Mouse (Mus musculus): ENCODE measurements around the gene Txk. TPM values are rescaled to one million over a fixed set of nuclear protein-coding genes. Genes with fewer than 3 reads are reported as not detected.

Txk gene
- polyA plus RNA-seq, 1 experiment from 2014 or later = not detected

GRCm38 (mm10) chr5:72746461-72746860 lies 6.1 kb downstream of the Txk start:
- 89% methylated on average over 4 of the region's 4 CpGs for WGBS
- Histone ChIP-seq H3K27me3 (ENCODE audit: control insufficient read depth, insufficient read depth, low read length) (no peaks in the 10 kb centered on the region), H3K4me2 (no peak overlapping the region)

GRCm38 (mm10) chr5:72743103-72743502 lies 9.5 kb downstream of the Txk start:
- no peak for DNase-seq (ENCODE audit: low spot score, missing footprints)
- Histone ChIP-seq H3K4me1 (ENCODE audit: control insufficient read depth, insufficient read depth, low read length) (no peaks in the 10 kb centered on the region), H3K27ac (ENCODE audit: low read depth, low read length) (no peak overlapping the region), H3K36me3 (ENCODE audit: control insufficient read depth, insufficient read depth, low read length) (no peaks in the 10 kb centered on the region), H3K4me3 (ENCODE audit: low read depth, low read length) (no peak overlapping the region), H3K9ac (ENCODE audit: low read length) (no peak overlapping the region), H3K9me3 (ENCODE audit: control insufficient read depth, low read length) (no peaks in the 10 kb centered on the region), H3K4me2 (no peak overlapping the region), H3K27me3 (ENCODE audit: control insufficient read depth, insufficient read depth, low read length) (no peaks in the 10 kb centered on the region)
- 92% methylated on average over 6 of the region's 6 CpGs for WGBS
- ATAC-seq (ENCODE audit: low FRiP score) = no peak

More at GRCm38 (mm10) chr5:72746461-72746860, 6.1 kb downstream of the Txk start:
- no peak for DNase-seq (ENCODE audit: low spot score, missing footprints)
- no peak for ATAC-seq (ENCODE audit: low FRiP score)
- Histone ChIP-seq H3K4me1 (ENCODE audit: control insufficient read depth, insufficient read depth, low read length) (no peaks in the 10 kb centered on the region), H3K9me3 (ENCODE audit: control insufficient read depth, low read length) (no peaks in the 10 kb centered on the region), H3K36me3 (ENCODE audit: control insufficient read depth, insufficient read depth, low read length) (no peaks in the 10 kb centered on the region), H3K27ac (ENCODE audit: low read depth, low read length) (no peak overlapping the region), H3K4me3 (ENCODE audit: low read depth, low read length) (no peak overlapping the region), H3K9ac (ENCODE audit: low read length) (no peak overlapping the region)

- H3K36me3 ChIP-seq (ENCODE audit: control insufficient read depth, insufficient read depth, low read length) = no peaks in the 10 kb centered on the region
- no peak overlapping the region for H3K4me3 ChIP-seq (ENCODE audit: low read depth, low read length)
- H3K4me1 ChIP-seq (ENCODE audit: control insufficient read depth, insufficient read depth, low read length) = no peaks in the 10 kb centered on the region
- DNase-seq (ENCODE audit: low spot score, missing footprints) (no peak), ATAC-seq (ENCODE audit: low FRiP score) (no peak)
- no peak overlapping the region for H3K9ac ChIP-seq (ENCODE audit: low read length)
- WGBS = 76% methylated on average over 7 of the region's 7 CpGs
- no peak overlapping the region for H3K27ac ChIP-seq (ENCODE audit: low read depth, low read length)
- H3K4me2 ChIP-seq = no peak overlapping the region
- no peaks in the 10 kb centered on the region for H3K9me3 ChIP-seq (ENCODE audit: control insufficient read depth, low read length)
- no peaks in the 10 kb centered on the region for H3K27me3 ChIP-seq (ENCODE audit: control insufficient read depth, insufficient read depth, low read length)
These were observed 15.7 kb downstream of the Txk start for GRCm38 (mm10) chr5:72736868-72737267.

- Histone ChIP-seq H3K9me3 (ENCODE audit: control insufficient read depth, low read length) (no peaks in the 10 kb centered on the region), H3K27me3 (ENCODE audit: control insufficient read depth, insufficient read depth, low read length) (no peaks in the 10 kb centered on the region), H3K36me3 (ENCODE audit: control insufficient read depth, insufficient read depth, low read length) (no peaks in the 10 kb centered on the region), H3K4me2 (no peak overlapping the region), H3K4me1 (ENCODE audit: control insufficient read depth, insufficient read depth, low read length) (no peaks in the 10 kb centered on the region), H3K27ac (ENCODE audit: low read depth, low read length) (no peak overlapping the region), H3K9ac (ENCODE audit: low read length) (no peak overlapping the region), H3K4me3 (ENCODE audit: low read depth, low read length) (no peak overlapping the region)
- WGBS = 83% methylated on average over 8 of the region's 8 CpGs
- no peak for DNase-seq (ENCODE audit: low spot score, missing footprints)
- ATAC-seq (ENCODE audit: low FRiP score) = no peak
These were observed 16.1 kb downstream of the Txk start for GRCm38 (mm10) chr5:72736437-72736836.

GRCm38 (mm10) chr5:72735763-72736162 lies 16.8 kb downstream of the Txk start:
- H3K4me1 ChIP-seq (ENCODE audit: control insufficient read depth, insufficient read depth, low read length) = no peaks in the 10 kb centered on the region
- DNase-seq (ENCODE audit: low spot score, missing footprints) (no peak), ATAC-seq (ENCODE audit: low FRiP score) (no peak)
- no peak overlapping the region for H3K4me2 ChIP-seq
- no peak overlapping the region for H3K27ac ChIP-seq (ENCODE audit: low read depth, low read length)
- WGBS = 77% methylated on average over 7 of the region's 7 CpGs
- no peak overlapping the region for H3K4me3 ChIP-seq (ENCODE audit: low read depth, low read length)
- H3K9me3 ChIP-seq (ENCODE audit: control insufficient read depth, low read length) = no peaks in the 10 kb centered on the region
- no peaks in the 10 kb centered on the region for H3K36me3 ChIP-seq (ENCODE audit: control insufficient read depth, insufficient read depth, low read length)
- H3K27me3 ChIP-seq (ENCODE audit: control insufficient read depth, insufficient read depth, low read length) = no peaks in the 10 kb centered on the region
- no peak overlapping the region for H3K9ac ChIP-seq (ENCODE audit: low read length)

- no peak for DNase-seq (ENCODE audit: low spot score, missing footprints)
- Histone ChIP-seq H3K36me3 (ENCODE audit: control insufficient read depth, insufficient read depth, low read length) (no peaks in the 10 kb centered on the region), H3K27ac (ENCODE audit: low read depth, low read length) (no peak overlapping the region), H3K4me2 (no peak overlapping the region), H3K9ac (ENCODE audit: low read length) (no peak overlapping the region), H3K27me3 (ENCODE audit: control insufficient read depth, insufficient read depth, low read length) (no peaks in the 10 kb centered on the region), H3K4me1 (ENCODE audit: control insufficient read depth, insufficient read depth, low read length) (no peaks in the 10 kb centered on the region), H3K4me3 (ENCODE audit: low read depth, low read length) (no peak overlapping the region), H3K9me3 (ENCODE audit: control insufficient read depth, low read length) (no peaks in the 10 kb centered on the region)
- ATAC-seq (ENCODE audit: low FRiP score) = no peak
- 83% methylated on average over 1 of the region's 1 CpGs for WGBS
These were observed 19.7 kb downstream of the Txk start for GRCm38 (mm10) chr5:72732885-72733284.

- Histone ChIP-seq H3K9me3 (ENCODE audit: control insufficient read depth, low read length) (no peaks in the 10 kb centered on the region), H3K4me1 (ENCODE audit: control insufficient read depth, insufficient read depth, low read length) (no peaks in the 10 kb centered on the region), H3K4me2 (no peak overlapping the region), H3K9ac (ENCODE audit: low read length) (no peak overlapping the region), H3K27ac (ENCODE audit: low read depth, low read length) (no peak overlapping the region), H3K27me3 (ENCODE audit: control insufficient read depth, insufficient read depth, low read length) (no peaks in the 10 kb centered on the region), H3K4me3 (ENCODE audit: low read depth, low read length) (no peak overlapping the region), H3K36me3 (ENCODE audit: control insufficient read depth, insufficient read depth, low read length) (no peaks in the 10 kb centered on the region)
- DNase-seq (ENCODE audit: low spot score, missing footprints) = no peak
- no peak for ATAC-seq (ENCODE audit: low FRiP score)
- 83% methylated on average over 3 of the region's 3 CpGs for WGBS
These were observed 27.2 kb downstream of the Txk start for GRCm38 (mm10) chr5:72725404-72725803.

- no peaks in the 10 kb centered on the region for H3K36me3 ChIP-seq (ENCODE audit: control insufficient read depth, insufficient read depth, low read length)
- 85% methylated on average over 2 of the region's 2 CpGs for WGBS
- H3K4me1 ChIP-seq (ENCODE audit: control insufficient read depth, insufficient read depth, low read length) = no peaks in the 10 kb centered on the region
- ATAC-seq (ENCODE audit: low FRiP score) (no peak), DNase-seq (ENCODE audit: low spot score, missing footprints) (no peak)
- H3K9ac ChIP-seq (ENCODE audit: low read length) = no peak overlapping the region
- H3K27ac ChIP-seq (ENCODE audit: low read depth, low read length) = no peak overlapping the region
- no peak overlapping the region for H3K4me3 ChIP-seq (ENCODE audit: low read depth, low read length)
- no peaks in the 10 kb centered on the region for H3K27me3 ChIP-seq (ENCODE audit: control insufficient read depth, insufficient read depth, low read length)
- H3K9me3 ChIP-seq (ENCODE audit: control insufficient read depth, low read length) = no peaks in the 10 kb centered on the region
- H3K4me2 ChIP-seq = no peak overlapping the region
These were observed 29.1 kb downstream of the Txk start for GRCm38 (mm10) chr5:72723429-72723828.

- WGBS = 65% methylated on average over 7 of the region's 7 CpGs
- no peak overlapping the region for H3K4me2 ChIP-seq
- no peak for DNase-seq (ENCODE audit: low spot score, missing footprints)
- no peaks in the 10 kb centered on the region for H3K4me1 ChIP-seq (ENCODE audit: control insufficient read depth, insufficient read depth, low read length)
- no peak overlapping the region for H3K9ac ChIP-seq (ENCODE audit: low read length)
- ATAC-seq (ENCODE audit: low FRiP score) = no peak
- H3K9me3 ChIP-seq (ENCODE audit: control insufficient read depth, low read length) = no peaks in the 10 kb centered on the region
- H3K27ac ChIP-seq (ENCODE audit: low read depth, low read length) = no peak overlapping the region
- H3K4me3 ChIP-seq (ENCODE audit: low read depth, low read length) = no peak overlapping the region
- no peaks in the 10 kb centered on the region for H3K27me3 ChIP-seq (ENCODE audit: control insufficient read depth, insufficient read depth, low read length)
- no peaks in the 10 kb centered on the region for H3K36me3 ChIP-seq (ENCODE audit: control insufficient read depth, insufficient read depth, low read length)
These were observed 32.0 kb downstream of the Txk start for GRCm38 (mm10) chr5:72720587-72720986.
